10 mouse cellular contexts compared by ENCODE assay signal in genomic region chr10:75344563-75344962, GRCm38 (mm10). TPM values are rescaled to one million over a fixed set of nuclear protein-coding genes. Genes with fewer than 3 reads are reported as not detected.
DNase-seq lines count a peak whose midpoint lies in the region; ATAC-seq and TF ChIP-seq lines count a peak whose summit lies in the region.
"Not testable (repeated sequence)": the region's sequence is repeated elsewhere in the genome, so short reads cannot be mapped to it uniquely, and the experiment has no call there.
"Had no signal": no experiment of that assay in that cellular context is flagged by ENCODE, and none has a peak within 500 bp of the region (broad histone marks: within the 10 kb centered on the region; RNA-seq: fewer than 3 reads in every experiment).

No protein-coding gene starts in this region.

- not testable (repeated sequence) for DNase-seq in embryonic facial prominence, embryonic 14.5 days (ENCODE audit: low spot score); hindbrain, postnatal 0 days (ENCODE audit: low spot score); liver, postnatal 0 days
- DNase-seq in liver = peak; percentile 47
- peak; percentile 74 for DNase-seq in retina, postnatal 1 day

- ATAC-seq in embryonic facial prominence, embryonic 14.5 days (ENCODE audit: low read depth) = peak; percentile 41; the same call in 1 of the 2 replicates
- peak; percentile 53 for ATAC-seq in heart, embryonic 12.5 days (ENCODE audit: insufficient number of reproducible peaks, low FRiP score)
- 0 out of 2 replicates have a peak, but pooled peaks have one; percentile 18 for ATAC-seq in hindbrain, postnatal 0 days
- peak; percentile 27; the same call in 1 of the 2 replicates for ATAC-seq in liver, postnatal 0 days

- not testable (repeated sequence) for H3K4me2 ChIP-seq in embryonic facial prominence, embryonic 14.5 days (ENCODE audit: low read depth, low read length); heart, embryonic 12.5 days; hindbrain, postnatal 0 days (ENCODE audit: low read depth, low read length); liver, postnatal 0 days (ENCODE audit: low read depth, low read length)

- not testable (repeated sequence) for H3K27me3 ChIP-seq in embryonic facial prominence, embryonic 14.5 days (replicated peaks; ENCODE audit: control insufficient read depth, insufficient read depth, low read length); heart, embryonic 12.5 days (replicated peaks); hindbrain, postnatal 0 days (ENCODE audit: insufficient read depth, low read length); liver, postnatal 0 days (ENCODE audit: insufficient read depth, low read length)

- not testable (repeated sequence) for H3K36me3 ChIP-seq in embryonic facial prominence, embryonic 14.5 days (ENCODE audit: control insufficient read depth, insufficient read depth, low read length); heart, embryonic 12.5 days; hindbrain, postnatal 0 days (ENCODE audit: insufficient read depth, low read length); liver, postnatal 0 days (replicated peaks; ENCODE audit: insufficient read depth, low read length)

- H3K27ac ChIP-seq in embryonic facial prominence, embryonic 14.5 days (replicated peaks; ENCODE audit: low read depth, low read length); hindbrain, postnatal 0 days; liver, postnatal 0 days (ENCODE audit: low read depth): not testable (repeated sequence)
- peak overlapping the region; percentile 51; the same call in 1 of the 2 replicates for H3K27ac ChIP-seq in heart, embryonic 12.5 days (ENCODE audit: poor library complexity, severe bottlenecking)

- not testable (repeated sequence) for TF ChIP-seq CTCF in hindbrain, postnatal 0 days (IDR thresholded peaks at IDR 0.05; ENCODE audit: low read depth); liver, postnatal 0 days (IDR thresholded peaks at IDR 0.05; ENCODE audit: low read depth)

- H3K4me3 ChIP-seq in embryonic facial prominence, embryonic 14.5 days (ENCODE audit: low read depth, low read length); heart, embryonic 12.5 days; hindbrain, postnatal 0 days (ENCODE audit: low read length); liver, postnatal 0 days (ENCODE audit: low read depth, low read length): not testable (repeated sequence)

- H3K9me3 ChIP-seq in embryonic facial prominence, embryonic 14.5 days (ENCODE audit: control insufficient read depth, low read length); heart, embryonic 12.5 days (replicated peaks); hindbrain, postnatal 0 days (ENCODE audit: low read length); liver, postnatal 0 days (ENCODE audit: low read length): not testable (repeated sequence)

- H3K9ac ChIP-seq in embryonic facial prominence, embryonic 14.5 days (ENCODE audit: low read depth, low read length); heart, embryonic 12.5 days; hindbrain, postnatal 0 days (replicated peaks; ENCODE audit: low read length); liver, postnatal 0 days (replicated peaks): not testable (repeated sequence)

- 38% methylated on average over 1 of the region's 1 CpGs for WGBS in embryonic facial prominence, embryonic 14.5 days
- WGBS in heart, embryonic 12.5 days = 24% methylated on average over 1 of the region's 1 CpGs
- WGBS in hindbrain, postnatal 0 days = 63% methylated on average over 1 of the region's 1 CpGs
- WGBS in liver, postnatal 0 days (ENCODE audit: insufficient replicate concordance) = 41% methylated on average over 1 of the region's 1 CpGs

- TF ChIP-seq EP300 in liver, postnatal 0 days (IDR thresholded peaks at IDR 0.05; ENCODE audit: low read depth) = not testable (repeated sequence)

- H3K4me1 ChIP-seq in embryonic facial prominence, embryonic 14.5 days (ENCODE audit: control insufficient read depth, insufficient read depth, low read length); heart, embryonic 12.5 days (replicated peaks); hindbrain, postnatal 0 days (ENCODE audit: insufficient read depth, low read length); liver, postnatal 0 days (ENCODE audit: insufficient read depth): not testable (repeated sequence)

RNA-seq across cellular contexts. Expression of gene Adora2a, which starts 27.9 kb away (rescaled TPM):
- polyA plus RNA-seq in embryonic facial prominence, embryonic 14.5 days (2014; fragmentation: Nextera tagmentation; extraction: Ambion mirVana) = 4.1 and 5.4 TPM in 2 replicates
- 3.1 and 3.7 TPM in 2 replicates for polyA plus RNA-seq in heart, embryonic 12.5 days (2016; fragmentation: Nextera tagmentation; extraction: Ambion mirVana)
- 4.7 and 8.5 TPM in 2 replicates for total RNA-seq in hindbrain, postnatal 0 days (2014; rRNA removed)
- 1.7 TPM in 2 replicates for polyA plus RNA-seq in hindbrain, postnatal 0 days (2015; fragmentation: Nextera tagmentation; extraction: Ambion mirVana)
- 1.8 and 1.9 TPM in 2 replicates for polyA plus RNA-seq in liver, postnatal 0 days (2015; fragmentation: Nextera tagmentation; extraction: Ambion mirVana)

RNA-seq across cellular contexts. Expression of gene Upb1, which starts 56.4 kb away (rescaled TPM):
- polyA plus RNA-seq in embryonic facial prominence, embryonic 14.5 days (2014; fragmentation: Nextera tagmentation; extraction: Ambion mirVana) = 0.99 and 2.2 TPM in 2 replicates
- polyA plus RNA-seq in heart, embryonic 12.5 days (2016; fragmentation: Nextera tagmentation; extraction: Ambion mirVana) = 0.15 and 0.17 TPM in 2 replicates
- total RNA-seq in hindbrain, postnatal 0 days (2014; rRNA removed) = 0.26 and 0.50 TPM in 2 replicates
- polyA plus RNA-seq in hindbrain, postnatal 0 days (2015; fragmentation: Nextera tagmentation; extraction: Ambion mirVana) = 0.71 and 1.4 TPM in 2 replicates
- polyA plus RNA-seq in liver, postnatal 0 days (2015; fragmentation: Nextera tagmentation; extraction: Ambion mirVana) = 84.2 and 103 TPM in 2 replicates
- polyA plus RNA-seq: forebrain, embryonic 12.5 days; hindbrain, embryonic 12.5 days; midbrain, embryonic 13.5 days; neural tube, embryonic 13.5 days had no signal

Comparison
In these comparisons a context has a peak if more than half of its experiments do, and no peak if none do; other contexts are left out.
1. RNA of gene Upb1, which starts 56.4 kb away (polyA plus RNA-seq): 84.2 to 103 TPM in liver, postnatal 0 days; 0.71 to 1.4 TPM in hindbrain, postnatal 0 days, 0.99 to 2.2 TPM in embryonic facial prominence, embryonic 14.5 days and 0.15 to 0.17 TPM in heart, embryonic 12.5 days; every median in the first group is over 10 times any median in the second.
2. Peak in every context shown above with its lines, with median percentiles within 50 percentile points of each other: ATAC-seq.